Mouse (Mus musculus) c-Kit-positive CD71-positive TER-119-positive erythroid progenitor cells, embryonic 14.5 days (primary cell): ENCODE data around the gene Celf5.

Experiments used
- DNase-seq: peaks from one replicate; pipeline ENCODE4 v3.0.0-alpha.2; 2013; ENCODE audit warnings: low spot score

Celf5 gene

DNA sequence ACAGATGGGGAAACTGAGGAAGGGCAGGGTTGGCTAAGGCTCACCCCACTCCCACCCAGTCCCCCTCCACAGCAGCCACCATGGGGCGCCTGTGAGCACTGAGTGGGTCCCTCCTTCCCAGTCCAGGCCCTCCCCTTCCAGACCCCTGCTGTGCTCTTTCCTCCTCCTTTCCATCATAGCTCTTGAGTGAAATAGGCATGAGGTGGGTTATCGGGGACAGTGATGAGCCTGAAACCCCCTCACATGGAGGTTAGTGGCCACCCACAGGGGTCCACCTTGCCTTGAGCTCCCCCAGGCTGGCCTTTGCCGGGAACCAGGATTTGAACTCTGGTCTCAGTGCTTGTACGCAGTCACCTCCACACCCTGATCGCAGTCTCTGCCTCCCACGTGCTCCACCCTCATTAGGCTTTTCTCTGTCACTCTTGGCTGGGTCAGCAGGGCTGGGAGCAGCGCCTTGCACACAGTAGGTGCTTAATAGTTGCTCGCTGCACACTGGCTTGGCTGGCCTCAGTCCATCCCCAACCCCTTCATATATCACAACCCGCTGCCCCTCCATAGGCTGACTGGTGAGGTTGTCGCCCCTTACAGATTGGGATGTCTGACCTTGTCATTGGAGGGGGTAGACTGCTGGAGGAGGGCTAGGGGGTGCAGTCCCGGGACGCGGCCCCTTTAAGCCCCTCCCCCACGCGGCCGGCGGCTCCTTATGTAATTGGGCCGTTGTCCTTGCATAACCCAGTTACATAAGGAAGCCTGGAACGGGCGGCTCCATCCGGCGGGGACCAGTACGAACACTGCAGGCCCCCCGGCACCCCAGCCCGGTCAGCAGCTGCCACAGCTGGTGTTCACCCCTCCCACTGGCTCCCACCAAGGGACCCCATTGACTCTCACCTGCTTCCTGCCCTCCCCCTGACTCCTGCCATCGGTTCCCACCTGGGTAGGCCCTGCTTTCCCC lies 68.9 kb downstream of the Celf5 start:
- DNase-seq = no peak

DNA sequence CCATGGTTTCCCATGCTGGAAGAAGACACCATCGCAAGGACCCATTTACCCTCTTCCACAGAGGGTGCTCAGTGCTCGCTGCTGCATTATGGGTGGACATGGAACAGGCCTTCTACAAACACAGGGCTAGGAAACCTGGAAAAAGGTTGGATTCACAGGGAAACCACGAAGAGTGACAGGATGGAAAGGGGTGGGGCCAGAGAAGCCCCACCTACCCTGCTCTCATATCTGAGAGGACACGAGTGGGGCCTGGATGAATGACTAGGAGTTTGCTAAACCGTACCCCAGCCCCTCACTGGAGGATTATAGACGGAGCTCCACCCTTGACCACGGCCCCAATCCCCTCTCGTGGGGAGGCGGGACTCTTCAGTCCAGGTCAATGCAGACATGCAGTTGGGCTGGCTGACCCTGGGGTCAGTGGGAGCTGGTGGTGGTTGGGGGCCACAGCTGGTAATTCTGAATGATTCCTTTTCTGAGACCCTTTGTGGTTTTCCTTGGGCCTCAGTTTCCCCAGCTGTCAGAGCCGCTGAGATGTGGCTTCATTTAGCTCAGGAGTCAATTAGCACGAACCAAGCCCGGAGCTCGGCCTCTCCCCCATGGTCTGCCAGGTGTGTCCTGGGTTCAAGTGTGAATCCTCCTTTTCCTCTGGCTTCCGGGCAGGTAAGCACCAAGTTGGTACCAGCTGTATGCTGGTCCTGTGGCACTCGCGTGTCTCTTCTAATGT lies 69.8 kb downstream of the Celf5 start:
- DNase-seq = no peak

DNA sequence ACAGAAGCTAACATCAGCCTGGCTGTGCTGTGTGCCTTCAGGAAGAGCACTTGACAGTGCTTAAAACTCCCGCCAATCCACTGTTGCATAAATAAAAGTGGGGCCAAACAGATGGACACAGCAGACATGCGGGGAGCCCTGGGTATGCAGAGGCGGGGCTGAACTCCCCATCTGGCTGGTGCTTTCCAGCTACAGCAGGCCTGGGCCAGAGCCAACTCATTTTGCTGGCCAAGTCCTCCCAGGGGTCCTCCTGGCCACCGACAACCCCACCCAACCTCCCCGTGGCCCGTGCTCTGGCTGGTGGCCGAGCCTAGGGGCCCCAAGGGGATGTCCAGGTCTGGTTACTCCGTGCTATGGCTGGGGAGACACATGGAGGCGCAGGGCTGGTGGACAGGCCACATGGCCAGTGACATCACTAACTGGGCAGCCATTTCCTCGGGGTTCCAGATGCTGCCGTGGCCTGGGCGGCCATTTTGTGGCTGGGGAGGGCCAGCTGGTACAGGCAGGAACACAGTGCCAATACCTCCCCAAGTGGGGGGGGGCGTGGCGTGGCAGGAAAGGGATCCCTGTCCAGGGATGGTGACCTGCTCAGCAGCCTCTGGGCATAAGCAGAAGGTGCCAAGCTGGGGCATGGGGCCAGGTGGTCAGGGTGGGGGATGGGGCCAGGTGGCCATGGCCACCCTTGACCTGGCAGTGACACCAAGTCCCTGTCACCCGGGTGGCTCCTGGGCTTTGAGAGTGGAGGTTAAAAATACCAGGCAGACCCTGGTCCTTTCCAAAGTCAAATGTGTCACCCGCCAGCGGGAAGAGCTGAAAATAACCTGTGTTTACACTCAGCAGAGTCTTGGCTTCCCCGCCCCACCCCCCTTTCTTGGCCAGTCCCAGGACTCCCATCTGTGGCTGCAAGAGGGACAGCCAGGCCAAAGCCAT lies 70.8 kb downstream of the Celf5 start:
- DNase-seq = no peak

GRCm38 (mm10) chr10:81410981-81411380 lies 71.5 kb downstream of the Celf5 start:
- DNase-seq = no peak

- no peak for DNase-seq
Observed at GRCm38 (mm10) chr10:81410350-81410749, 72.2 kb downstream of the Celf5 start.

DNA sequence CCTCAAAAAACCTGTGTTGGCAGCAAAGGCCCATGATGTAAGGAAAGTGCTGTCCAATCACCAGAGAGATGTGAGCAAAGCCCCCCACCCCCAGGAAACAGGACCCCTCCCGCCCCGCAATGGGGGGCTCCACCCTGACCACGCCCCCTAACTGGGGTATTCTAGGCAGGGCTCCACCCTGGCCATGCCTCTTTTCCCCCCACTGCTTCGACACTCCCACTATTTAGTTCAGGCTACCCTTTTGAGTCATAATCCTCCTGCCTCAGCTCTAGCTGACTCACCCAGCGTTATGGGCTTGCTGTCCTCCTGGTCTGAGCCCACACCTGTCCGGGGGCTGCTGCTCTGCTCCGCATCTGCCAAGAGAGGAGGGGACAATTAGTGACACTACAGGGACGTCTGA lies 73.2 kb downstream of the Celf5 start:
- DNase-seq = no peak
